Mouse (Mus musculus): Measurements from ENCODE around the gene Mtmr6. TPM values are rescaled to one million over a fixed set of nuclear protein-coding genes. Genes with fewer than 3 reads are reported as not detected.

The Mtmr6 gene
- polyA plus RNA-seq, 1 experiment from 2014 or later = 55.5 TPM

DNA sequence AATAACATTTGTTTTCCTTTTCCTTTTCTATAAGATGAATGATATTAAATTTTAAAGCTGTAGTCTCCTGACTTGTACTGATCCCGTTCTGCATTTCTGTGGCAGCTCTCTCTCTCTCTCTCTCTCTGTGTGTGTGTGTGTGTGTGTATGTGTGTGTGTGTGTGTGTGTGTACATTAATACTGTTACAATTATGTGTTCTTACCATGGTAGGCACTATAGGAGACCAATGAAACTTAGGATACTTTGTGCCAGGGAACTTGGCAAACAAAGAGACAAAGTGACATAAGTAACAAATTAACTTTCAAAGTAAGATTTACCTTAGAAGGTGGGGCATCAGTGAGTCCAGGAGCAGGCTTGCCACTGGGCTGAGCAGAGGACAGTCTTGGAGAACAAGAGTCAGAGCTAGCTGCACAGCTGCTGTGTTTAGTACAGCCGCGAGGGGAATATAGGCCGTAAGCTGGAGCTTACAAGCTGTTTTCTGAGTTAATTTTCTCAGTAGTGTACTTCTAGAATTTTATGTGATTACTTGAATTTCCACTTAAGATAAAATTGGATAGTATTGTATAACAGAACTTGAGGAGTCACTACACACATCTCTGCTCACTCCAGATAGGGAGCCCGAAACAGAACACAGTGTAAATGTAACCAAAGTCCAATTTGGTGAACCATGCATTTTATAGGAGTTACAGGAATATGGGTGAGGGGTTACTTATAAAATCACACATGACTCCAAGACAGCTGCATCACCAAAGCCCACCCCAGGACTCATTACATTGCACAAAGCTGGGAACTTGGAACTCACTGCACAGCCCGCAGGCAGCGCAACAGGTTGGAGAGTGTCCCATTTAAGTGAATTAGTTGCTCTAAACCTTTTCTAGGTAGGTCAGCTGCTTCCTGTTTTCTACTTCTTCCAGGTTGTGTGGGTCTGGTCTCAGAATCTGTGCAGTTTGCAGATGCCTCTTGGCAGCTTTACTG is 10.6 kb downstream of the Mtmr6 start:
- 92% methylated on average over 7 of the region's 7 CpGs for WGBS
- Histone ChIP-seq H3K9ac (ENCODE audit: low read depth, low read length) (no peak overlapping the region), H3K4me1 (ENCODE audit: control insufficient read depth, insufficient read depth, low read depth, low read length) (no peaks in the 10 kb centered on the region), H3K27ac (ENCODE audit: low read depth, low read length) (no peak overlapping the region), H3K27me3 (replicated peaks; ENCODE audit: control insufficient read depth, insufficient read depth, low read length) (no peaks in the 10 kb centered on the region), H3K4me2 (ENCODE audit: low read length) (no peak overlapping the region), H3K36me3 (ENCODE audit: control insufficient read depth, insufficient read depth, low read length) (no peaks in the 10 kb centered on the region), H3K9me3 (ENCODE audit: control insufficient read depth, low read length) (no peaks in the 10 kb centered on the region), H3K4me3 (ENCODE audit: low read length) (no peak overlapping the region)
- no peak for ATAC-seq

DNA sequence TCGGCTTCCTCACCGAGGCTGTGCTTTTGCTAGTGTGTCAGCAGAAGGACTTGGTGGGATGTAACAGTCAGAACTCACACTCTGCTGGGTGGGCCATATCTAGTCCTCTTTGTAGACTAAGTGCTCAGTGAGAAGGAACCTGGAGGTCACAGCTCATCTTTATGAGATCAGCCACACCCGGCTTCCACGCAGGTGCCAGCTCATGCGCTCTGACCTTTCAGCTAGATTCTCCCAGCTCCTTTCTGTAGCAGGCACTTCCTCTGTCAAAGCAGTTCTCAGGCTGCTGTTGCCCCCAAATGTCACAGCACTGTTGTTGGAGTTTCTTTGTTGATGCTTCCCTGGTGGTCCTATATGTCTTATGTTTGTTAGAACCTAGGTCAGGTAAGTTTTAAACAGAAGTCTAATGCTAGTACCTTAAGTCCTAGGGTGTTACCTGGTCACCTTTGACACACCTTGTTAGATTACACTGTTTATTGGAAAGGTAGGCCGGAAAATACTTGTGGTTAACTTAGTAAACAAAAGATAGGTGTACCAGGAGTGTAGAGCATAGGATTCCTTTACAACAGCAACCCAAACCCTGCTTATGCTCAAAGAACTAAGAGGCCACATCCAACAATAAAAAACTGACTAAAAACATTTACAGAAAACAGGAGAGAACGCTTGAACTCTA is 21.3 kb downstream of the Mtmr6 start:
- Histone ChIP-seq H3K4me2 (ENCODE audit: low read length) (no peak overlapping the region), H3K9ac (ENCODE audit: low read depth, low read length) (no peak overlapping the region), H3K27ac (ENCODE audit: low read depth, low read length) (no peak overlapping the region), H3K36me3 (ENCODE audit: control insufficient read depth, insufficient read depth, low read length) (peaks cover 10% of the 10 kb centered on the region; the same call in 1 of the 2 replicates), H3K4me3 (ENCODE audit: low read length) (no peak overlapping the region), H3K4me1 (ENCODE audit: control insufficient read depth, insufficient read depth, low read depth, low read length) (no peaks in the 10 kb centered on the region), H3K9me3 (ENCODE audit: control insufficient read depth, low read length) (no peaks in the 10 kb centered on the region), H3K27me3 (replicated peaks; ENCODE audit: control insufficient read depth, insufficient read depth, low read length) (no peaks in the 10 kb centered on the region)
- WGBS = 91% methylated on average over 7 of the region's 7 CpGs
- ATAC-seq = no peak

DNA sequence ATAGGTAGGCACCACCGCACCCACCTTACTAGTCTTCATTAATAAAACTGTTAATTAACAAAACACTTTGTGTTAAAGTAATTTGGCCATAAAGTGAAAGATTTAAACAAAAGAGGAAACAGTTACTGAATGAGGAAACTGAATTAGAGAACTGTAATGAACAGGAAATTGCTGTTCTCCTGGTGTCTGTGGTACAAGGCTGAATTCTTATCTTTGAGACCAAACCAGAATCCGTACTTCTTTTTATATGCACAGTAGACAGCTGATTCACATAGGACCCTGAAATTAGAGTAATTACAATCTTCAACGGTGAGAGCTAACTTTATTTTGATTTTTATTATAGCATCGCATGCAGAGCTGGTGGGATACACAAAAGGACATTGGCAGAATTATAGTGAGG is 25.3 kb downstream of the Mtmr6 start:
- no peaks in the 10 kb centered on the region for H3K27me3 ChIP-seq (replicated peaks; ENCODE audit: control insufficient read depth, insufficient read depth, low read length)
- no peaks in the 10 kb centered on the region for H3K4me1 ChIP-seq (ENCODE audit: control insufficient read depth, insufficient read depth, low read depth, low read length)
- H3K4me2 ChIP-seq (ENCODE audit: low read length) = no peak overlapping the region
- H3K9me3 ChIP-seq (ENCODE audit: control insufficient read depth, low read length) = no peaks in the 10 kb centered on the region
- WGBS = 92% methylated on average over 4 of the region's 4 CpGs
- ATAC-seq = no peak
- peaks cover 11% of the 10 kb centered on the region; the same call in 1 of the 2 replicates for H3K36me3 ChIP-seq (ENCODE audit: control insufficient read depth, insufficient read depth, low read length)
- no peak overlapping the region for H3K27ac ChIP-seq (ENCODE audit: low read depth, low read length)
- no peak overlapping the region for H3K9ac ChIP-seq (ENCODE audit: low read depth, low read length)
- no peak overlapping the region for H3K4me3 ChIP-seq (ENCODE audit: low read length)

DNA sequence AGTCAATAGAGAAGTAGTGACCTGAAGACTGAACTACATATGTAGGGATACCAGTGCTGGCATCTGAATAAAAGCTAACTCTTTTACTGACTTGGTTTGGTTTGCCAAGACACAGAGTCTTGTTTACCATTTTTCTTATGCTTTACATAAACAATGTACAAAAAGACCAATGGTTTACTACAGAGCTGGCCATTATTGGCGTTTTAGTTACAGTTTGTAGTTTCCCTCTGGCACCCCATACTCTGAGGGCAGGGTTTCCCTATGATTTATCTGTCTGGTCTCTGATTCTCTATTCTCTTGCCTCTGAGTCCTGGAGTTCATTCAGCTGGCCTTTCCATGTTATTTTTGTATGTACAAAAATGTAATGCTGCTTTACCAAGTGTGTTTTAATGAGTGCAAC is 30.5 kb downstream of the Mtmr6 start:
- no peaks in the 10 kb centered on the region for H3K27me3 ChIP-seq (replicated peaks; ENCODE audit: control insufficient read depth, insufficient read depth, low read length)
- 80% methylated on average over 1 of the region's 1 CpGs for WGBS
- H3K4me3 ChIP-seq (ENCODE audit: low read length) = no peak overlapping the region
- no peak overlapping the region for H3K9ac ChIP-seq (ENCODE audit: low read depth, low read length)
- no peak overlapping the region for H3K27ac ChIP-seq (ENCODE audit: low read depth, low read length)
- no peaks in the 10 kb centered on the region for H3K4me1 ChIP-seq (ENCODE audit: control insufficient read depth, insufficient read depth, low read depth, low read length)
- no peaks in the 10 kb centered on the region for H3K9me3 ChIP-seq (ENCODE audit: control insufficient read depth, low read length)
- peaks cover 11% of the 10 kb centered on the region for H3K36me3 ChIP-seq (ENCODE audit: control insufficient read depth, insufficient read depth, low read length)
- no peak overlapping the region for H3K4me2 ChIP-seq (ENCODE audit: low read length)
- ATAC-seq = no peak

DNA sequence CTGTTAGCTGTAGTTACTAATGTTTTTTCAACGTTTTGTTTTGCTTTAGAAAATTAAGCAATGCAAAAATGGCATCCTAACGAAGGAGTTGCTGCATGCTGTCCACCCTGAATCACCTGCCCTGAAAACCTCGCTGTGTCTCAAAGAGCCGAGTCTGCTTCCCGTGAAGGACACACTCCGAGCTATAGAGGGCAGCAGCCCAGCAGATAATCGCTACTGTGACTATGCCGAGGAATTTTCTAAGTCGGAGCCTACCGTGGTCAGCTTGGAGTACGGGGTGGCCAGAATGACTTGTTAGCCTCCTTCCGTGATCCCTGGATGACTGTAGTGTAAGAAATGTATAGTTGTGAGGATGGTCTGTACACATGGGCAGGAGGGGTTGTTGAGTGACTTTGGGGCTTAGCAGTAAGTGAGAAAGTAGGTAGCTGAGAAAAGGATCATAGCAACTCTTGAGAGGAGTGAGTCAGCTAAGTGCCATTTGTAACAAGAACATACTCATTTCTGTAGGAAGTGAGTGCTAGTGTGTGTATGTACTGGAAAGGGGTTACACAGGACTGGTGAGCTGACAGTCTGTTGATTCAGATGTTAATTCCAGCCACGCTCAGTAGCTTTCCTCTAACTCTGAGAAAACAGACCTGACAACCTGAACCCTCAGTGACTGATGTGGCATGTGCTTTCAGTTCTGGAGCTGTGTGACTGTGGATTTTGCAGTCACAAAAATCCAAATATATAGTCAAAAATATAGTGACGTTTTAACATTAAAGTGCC is 35.4 kb downstream of the Mtmr6 start:
- Histone ChIP-seq H3K27ac (ENCODE audit: low read depth, low read length) (no peak overlapping the region), H3K27me3 (replicated peaks; ENCODE audit: control insufficient read depth, insufficient read depth, low read length) (no peaks in the 10 kb centered on the region), H3K36me3 (ENCODE audit: control insufficient read depth, insufficient read depth, low read length) (peaks cover 7% of the 10 kb centered on the region), H3K4me3 (ENCODE audit: low read length) (no peak overlapping the region), H3K9ac (ENCODE audit: low read depth, low read length) (no peak overlapping the region), H3K4me1 (ENCODE audit: control insufficient read depth, insufficient read depth, low read depth, low read length) (no peaks in the 10 kb centered on the region), H3K4me2 (ENCODE audit: low read length) (no peak overlapping the region), H3K9me3 (ENCODE audit: control insufficient read depth, low read length) (no peaks in the 10 kb centered on the region)
- 65% methylated on average over 14 of the region's 14 CpGs for WGBS
- 0 out of 2 replicates have a peak, but pooled peaks have one; percentile 52 for ATAC-seq

DNA sequence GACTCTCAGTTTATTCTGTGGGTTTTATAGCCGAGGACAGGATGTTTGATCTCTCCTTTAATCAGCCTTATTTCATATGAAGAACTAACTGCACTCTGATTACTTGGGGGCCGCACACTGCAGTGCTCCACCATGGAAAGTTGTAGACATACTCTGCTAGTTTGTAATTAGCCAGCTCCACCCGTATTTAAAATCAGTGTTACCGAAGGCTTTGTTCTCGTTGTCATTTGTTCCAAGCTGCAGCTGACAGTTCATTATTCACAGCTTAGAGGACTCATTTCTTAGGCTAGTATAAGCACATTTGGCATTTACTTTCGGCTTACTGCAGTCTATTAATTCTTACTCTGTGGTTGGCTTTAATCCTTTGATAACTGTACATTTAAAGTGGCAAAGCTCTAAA is 36.0 kb downstream of the Mtmr6 start:
- Histone ChIP-seq H3K27ac (ENCODE audit: low read depth, low read length) (no peak overlapping the region), H3K36me3 (ENCODE audit: control insufficient read depth, insufficient read depth, low read length) (peaks cover 7% of the 10 kb centered on the region), H3K4me3 (ENCODE audit: low read length) (no peak overlapping the region), H3K4me1 (ENCODE audit: control insufficient read depth, insufficient read depth, low read depth, low read length) (no peaks in the 10 kb centered on the region), H3K9me3 (ENCODE audit: control insufficient read depth, low read length) (no peaks in the 10 kb centered on the region), H3K4me2 (ENCODE audit: low read length) (no peak overlapping the region), H3K9ac (ENCODE audit: low read depth, low read length) (no peak overlapping the region), H3K27me3 (replicated peaks; ENCODE audit: control insufficient read depth, insufficient read depth, low read length) (no peaks in the 10 kb centered on the region)
- 39% methylated on average over 6 of the region's 6 CpGs for WGBS
- ATAC-seq = no peak

DNA sequence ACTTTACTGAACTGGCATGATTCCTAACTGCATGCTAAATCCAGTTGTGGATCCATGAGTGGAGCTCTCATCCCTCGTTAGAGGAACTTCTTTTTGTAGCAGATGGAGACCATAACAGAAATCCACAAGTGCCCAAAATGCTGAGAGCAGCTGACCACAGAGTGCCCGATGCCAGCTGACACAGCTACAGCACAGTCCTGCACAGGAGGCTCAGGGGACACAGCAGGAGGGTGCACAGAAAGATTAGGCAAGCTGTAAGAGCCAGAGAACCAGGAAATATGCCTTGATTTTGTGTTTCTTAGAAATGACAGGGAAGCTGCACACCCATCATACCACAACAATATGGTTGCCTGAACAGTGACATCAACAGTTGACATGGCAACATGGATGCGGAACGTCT is 37.4 kb downstream of the Mtmr6 start:
- no peak overlapping the region for H3K9ac ChIP-seq (ENCODE audit: low read depth, low read length)
- no peaks in the 10 kb centered on the region for H3K9me3 ChIP-seq (ENCODE audit: control insufficient read depth, low read length)
- no peak for ATAC-seq
- H3K4me2 ChIP-seq (ENCODE audit: low read length) = no peak overlapping the region
- no peaks in the 10 kb centered on the region for H3K4me1 ChIP-seq (ENCODE audit: control insufficient read depth, insufficient read depth, low read depth, low read length)
- H3K36me3 ChIP-seq (ENCODE audit: control insufficient read depth, insufficient read depth, low read length) = peaks cover 4% of the 10 kb centered on the region; the same call in 1 of the 2 replicates
- H3K4me3 ChIP-seq (ENCODE audit: low read length) = no peak overlapping the region
- WGBS = 59% methylated on average over 4 of the region's 4 CpGs
- H3K27me3 ChIP-seq (replicated peaks; ENCODE audit: control insufficient read depth, insufficient read depth, low read length) = no peaks in the 10 kb centered on the region
- no peak overlapping the region for H3K27ac ChIP-seq (ENCODE audit: low read depth, low read length)

DNA sequence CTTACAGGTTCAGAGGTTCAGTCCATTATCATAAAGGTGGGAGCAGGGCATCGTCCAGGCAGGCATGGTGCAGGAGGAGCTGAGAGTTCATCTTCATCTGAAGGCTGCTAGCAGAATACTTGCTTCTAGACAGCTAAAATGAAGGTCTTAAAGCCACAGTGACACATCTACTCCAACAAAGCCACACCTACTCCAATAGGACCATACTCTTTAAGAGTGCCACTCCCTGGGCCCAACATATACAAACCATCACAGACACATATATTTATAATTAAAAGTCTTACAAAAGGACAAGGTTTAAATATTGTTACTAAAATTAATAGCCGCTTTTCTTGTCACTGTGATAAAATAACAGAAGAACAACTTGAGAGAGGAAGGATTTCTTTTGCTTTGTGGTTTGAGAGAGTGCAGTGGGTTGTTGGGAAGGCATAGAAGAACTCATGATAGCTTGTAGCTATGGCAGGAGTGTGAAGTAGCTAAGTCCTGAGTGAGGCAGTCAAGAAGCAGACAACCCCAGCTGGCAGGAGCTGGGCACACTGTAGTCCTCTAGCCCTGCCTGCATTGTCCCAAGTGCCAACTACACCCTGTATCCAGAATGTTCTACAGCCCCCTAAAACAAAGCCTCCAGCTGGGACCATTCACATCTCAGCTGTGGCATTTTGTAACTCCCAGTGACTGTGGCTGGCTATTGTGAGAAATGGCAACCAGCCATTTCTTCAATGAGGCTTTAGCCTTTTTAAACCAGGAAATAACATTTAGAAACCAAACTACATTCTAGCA is 39.6 kb downstream of the Mtmr6 start:
- Histone ChIP-seq H3K9ac (ENCODE audit: low read depth, low read length) (no peak overlapping the region), H3K4me2 (ENCODE audit: low read length) (no peak overlapping the region), H3K4me1 (ENCODE audit: control insufficient read depth, insufficient read depth, low read depth, low read length) (no peaks in the 10 kb centered on the region), H3K9me3 (ENCODE audit: control insufficient read depth, low read length) (no peaks in the 10 kb centered on the region), H3K4me3 (ENCODE audit: low read length) (no peak overlapping the region), H3K27ac (ENCODE audit: low read depth, low read length) (no peak overlapping the region), H3K27me3 (replicated peaks; ENCODE audit: control insufficient read depth, insufficient read depth, low read length) (no peaks in the 10 kb centered on the region), H3K36me3 (ENCODE audit: control insufficient read depth, insufficient read depth, low read length) (peaks cover 2% of the 10 kb centered on the region; the same call in 1 of the 2 replicates)
- peak; percentile 63 for ATAC-seq
- WGBS = 93% methylated on average over 2 of the region's 2 CpGs

Data from hindbrain, embryonic 16.5 days (tissue).